Mouse (Mus musculus): ENCODE data around the gene Pipox. TPM values are rescaled to one million over a fixed set of nuclear protein-coding genes. Genes with fewer than 3 reads are reported as not detected.

The Pipox gene
- total and polyA plus RNA-seq, 2 experiments = 222 to 251 TPM

DNA sequence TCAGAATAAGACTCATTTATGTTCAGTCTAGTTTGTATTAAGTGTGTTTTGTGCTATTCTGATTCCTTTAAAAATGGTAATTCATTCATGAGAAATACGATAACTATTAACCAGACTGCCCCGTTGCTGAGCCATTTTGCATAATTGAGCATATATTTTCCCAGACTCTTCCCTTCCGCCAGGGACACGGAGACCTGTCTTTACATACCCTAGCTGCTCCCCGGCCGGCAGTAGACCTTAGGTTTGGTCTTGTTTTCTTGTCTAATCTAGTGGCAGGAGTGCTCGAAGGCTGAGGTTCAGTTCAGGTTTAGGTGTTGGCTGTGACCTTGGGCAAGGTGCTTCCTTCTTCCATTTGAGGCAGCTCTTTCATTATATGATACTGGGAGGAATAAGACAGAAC, 31.0 kb downstream of the Pipox start:
- Histone ChIP-seq H3K27me3 (ENCODE audit: control insufficient read depth, insufficient read depth, low read length) (no peaks in the 10 kb centered on the region), H3K4me1 (ENCODE audit: control insufficient read depth, insufficient read depth, low read length) (no peaks in the 10 kb centered on the region), H3K27ac (replicated peaks; ENCODE audit: insufficient read depth, low read depth, low read length) (no peak overlapping the region), H3K79me2 (ENCODE audit: control insufficient read depth, insufficient read depth, low read length) (no peaks in the 10 kb centered on the region), H3K9ac (ENCODE audit: low read depth, low read length) (no peak overlapping the region), H3K4me3 (ENCODE audit: insufficient read depth, low read depth, low read length) (no peak overlapping the region), H3K36me3 (ENCODE audit: control insufficient read depth, insufficient read depth, low read length) (peaks cover under 1% of the 10 kb centered on the region; the same call in 1 of the 2 replicates)
- WGBS = 89% methylated on average over 7 of the region's 7 CpGs
- no peak for DNase-seq (ENCODE audit: extremely low read depth, low read depth, low spot score)
- TF ChIP-seq POLR2A (IDR thresholded peaks at IDR 0.05; ENCODE audit: extremely low read depth, insufficient read depth, low read length) = no peak
- no peak for TF ChIP-seq CTCF (IDR thresholded peaks at IDR 0.05; ENCODE audit: low read depth, low read length)

DNA sequence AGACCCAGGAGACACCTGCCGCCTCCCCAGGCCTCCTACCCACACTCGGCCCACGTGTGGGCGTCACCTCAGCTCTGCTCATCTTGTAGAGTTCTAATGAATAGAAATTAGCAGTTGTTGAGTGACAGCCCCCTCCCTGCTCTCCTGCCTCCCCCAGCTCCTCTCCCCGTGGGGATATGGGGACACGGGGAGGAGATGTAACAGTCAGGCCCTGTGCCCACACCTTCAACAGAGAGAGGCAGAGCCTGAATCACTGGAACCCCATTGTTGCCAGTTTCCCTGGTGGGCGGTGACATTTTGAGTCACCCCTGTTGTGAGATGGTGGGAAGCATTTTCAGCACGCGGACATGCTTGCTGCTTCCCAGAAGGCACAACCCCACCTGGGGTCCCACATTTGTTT, 32.9 kb downstream of the Pipox start:
- Histone ChIP-seq H3K4me3 (ENCODE audit: insufficient read depth, low read depth, low read length) (no peak overlapping the region), H3K27ac (replicated peaks; ENCODE audit: insufficient read depth, low read depth, low read length) (no peak overlapping the region), H3K79me2 (ENCODE audit: control insufficient read depth, insufficient read depth, low read length) (no peaks in the 10 kb centered on the region), H3K36me3 (ENCODE audit: control insufficient read depth, insufficient read depth, low read length) (peaks cover 5% of the 10 kb centered on the region; the same call in 1 of the 2 replicates), H3K9ac (ENCODE audit: low read depth, low read length) (no peak overlapping the region), H3K27me3 (ENCODE audit: control insufficient read depth, insufficient read depth, low read length) (no peaks in the 10 kb centered on the region), H3K4me1 (ENCODE audit: control insufficient read depth, insufficient read depth, low read length) (no peaks in the 10 kb centered on the region)
- DNase-seq (ENCODE audit: extremely low read depth, low read depth, low spot score) = no peak
- TF ChIP-seq POLR2A (IDR thresholded peaks at IDR 0.05; ENCODE audit: extremely low read depth, insufficient read depth, low read length) (no peak), CTCF (IDR thresholded peaks at IDR 0.05; ENCODE audit: low read depth, low read length) (no peak)
- WGBS = 92% methylated on average over 9 of the region's 9 CpGs

DNA sequence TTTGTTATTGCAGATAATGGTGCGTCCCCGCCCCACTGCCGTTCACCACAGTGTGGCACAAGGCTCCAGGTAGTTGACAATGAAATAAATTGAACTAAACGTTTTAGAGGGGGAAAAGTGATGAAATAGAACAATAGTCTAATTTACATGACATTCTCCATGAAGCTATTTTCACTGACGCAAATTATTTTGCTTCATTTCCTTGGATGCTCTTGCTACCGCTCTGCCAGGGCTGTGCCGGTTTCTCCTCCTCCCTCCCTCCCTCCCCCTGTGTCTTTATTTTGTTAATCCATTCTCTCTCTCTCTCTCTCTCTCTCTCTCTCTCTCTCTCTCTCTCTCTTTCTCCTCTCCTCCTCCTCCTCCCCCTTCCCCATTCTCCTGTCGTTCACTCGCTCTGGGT, 35.3 kb downstream of the Pipox start:
- WGBS = 83% methylated on average over 9 of the region's 9 CpGs
- Histone ChIP-seq H3K27ac (replicated peaks; ENCODE audit: insufficient read depth, low read depth, low read length) (no peak overlapping the region), H3K27me3 (ENCODE audit: control insufficient read depth, insufficient read depth, low read length) (no peaks in the 10 kb centered on the region), H3K9ac (ENCODE audit: low read depth, low read length) (no peak overlapping the region), H3K4me3 (ENCODE audit: insufficient read depth, low read depth, low read length) (no peak overlapping the region), H3K79me2 (ENCODE audit: control insufficient read depth, insufficient read depth, low read length) (no peaks in the 10 kb centered on the region), H3K4me1 (ENCODE audit: control insufficient read depth, insufficient read depth, low read length) (no peaks in the 10 kb centered on the region), H3K36me3 (ENCODE audit: control insufficient read depth, insufficient read depth, low read length) (peaks cover 21% of the 10 kb centered on the region)
- DNase-seq (ENCODE audit: extremely low read depth, low read depth, low spot score) = no peak
- TF ChIP-seq POLR2A (IDR thresholded peaks at IDR 0.05; ENCODE audit: extremely low read depth, insufficient read depth, low read length) = no peak
- TF ChIP-seq CTCF (IDR thresholded peaks at IDR 0.05; ENCODE audit: low read depth, low read length) = no peak

DNA sequence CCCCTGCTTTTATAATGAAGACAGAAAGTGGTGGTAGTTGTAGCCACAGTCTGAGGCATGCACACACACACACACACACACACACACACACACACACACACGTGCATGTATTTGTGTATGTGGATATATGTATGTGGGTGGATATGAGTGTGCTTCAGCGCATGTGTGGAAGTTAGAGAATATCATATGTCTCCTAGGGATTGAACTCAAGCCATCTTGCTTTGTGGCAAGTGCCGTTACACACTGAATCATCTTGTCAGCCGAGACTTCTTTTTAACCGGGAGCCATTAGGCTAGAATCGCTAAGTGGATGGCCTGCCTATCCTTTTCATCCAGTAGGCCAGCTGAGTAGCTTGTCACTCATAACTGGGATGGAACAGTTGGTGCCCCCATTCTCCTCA, 36.8 kb downstream of the Pipox start:
- Histone ChIP-seq H3K79me2 (ENCODE audit: control insufficient read depth, insufficient read depth, low read length) (no peaks in the 10 kb centered on the region), H3K36me3 (ENCODE audit: control insufficient read depth, insufficient read depth, low read length) (peaks cover 29% of the 10 kb centered on the region), H3K4me3 (ENCODE audit: insufficient read depth, low read depth, low read length) (no peak overlapping the region), H3K27me3 (ENCODE audit: control insufficient read depth, insufficient read depth, low read length) (no peaks in the 10 kb centered on the region), H3K4me1 (ENCODE audit: control insufficient read depth, insufficient read depth, low read length) (no peaks in the 10 kb centered on the region), H3K9ac (ENCODE audit: low read depth, low read length) (no peak overlapping the region), H3K27ac (replicated peaks; ENCODE audit: insufficient read depth, low read depth, low read length) (no peak overlapping the region)
- no peak for DNase-seq (ENCODE audit: extremely low read depth, low read depth, low spot score)
- TF ChIP-seq POLR2A (IDR thresholded peaks at IDR 0.05; ENCODE audit: extremely low read depth, insufficient read depth, low read length) (no peak), CTCF (IDR thresholded peaks at IDR 0.05; ENCODE audit: low read depth, low read length) (no peak)
- WGBS = 100% methylated on average over 6 of the region's 6 CpGs

DNA sequence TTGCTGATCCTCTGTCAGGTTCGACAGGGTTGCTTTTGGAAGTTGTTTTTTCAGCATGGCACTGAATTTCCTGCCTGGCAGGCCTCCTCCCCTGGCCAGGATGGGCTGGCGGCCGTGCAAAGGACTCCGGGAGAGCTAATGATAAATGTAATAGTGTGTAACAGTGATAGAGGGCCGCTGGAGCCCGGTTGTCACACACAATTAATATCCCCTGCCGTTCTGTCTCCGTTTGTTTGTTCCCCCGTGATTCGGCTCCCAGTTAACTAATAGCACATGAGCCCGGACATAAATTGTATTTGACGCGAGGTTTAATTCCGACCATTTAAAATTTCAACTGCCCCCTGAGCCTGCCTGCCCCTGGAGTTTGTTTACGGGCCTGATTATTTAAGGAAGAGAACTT, 38.5 kb downstream of the Pipox start:
- Histone ChIP-seq H3K36me3 (ENCODE audit: control insufficient read depth, insufficient read depth, low read length) (peaks cover 34% of the 10 kb centered on the region), H3K79me2 (ENCODE audit: control insufficient read depth, insufficient read depth, low read length) (no peaks in the 10 kb centered on the region), H3K4me3 (ENCODE audit: insufficient read depth, low read depth, low read length) (no peak overlapping the region), H3K9ac (ENCODE audit: low read depth, low read length) (no peak overlapping the region), H3K27ac (replicated peaks; ENCODE audit: insufficient read depth, low read depth, low read length) (no peak overlapping the region), H3K27me3 (ENCODE audit: control insufficient read depth, insufficient read depth, low read length) (no peaks in the 10 kb centered on the region), H3K4me1 (ENCODE audit: control insufficient read depth, insufficient read depth, low read length) (no peaks in the 10 kb centered on the region)
- 83% methylated on average over 15 of the region's 15 CpGs for WGBS
- TF ChIP-seq POLR2A (IDR thresholded peaks at IDR 0.05; ENCODE audit: extremely low read depth, insufficient read depth, low read length) = no peak
- TF ChIP-seq CTCF (IDR thresholded peaks at IDR 0.05; ENCODE audit: low read depth, low read length) = no peak
- no peak for DNase-seq (ENCODE audit: extremely low read depth, low read depth, low spot score)

DNA sequence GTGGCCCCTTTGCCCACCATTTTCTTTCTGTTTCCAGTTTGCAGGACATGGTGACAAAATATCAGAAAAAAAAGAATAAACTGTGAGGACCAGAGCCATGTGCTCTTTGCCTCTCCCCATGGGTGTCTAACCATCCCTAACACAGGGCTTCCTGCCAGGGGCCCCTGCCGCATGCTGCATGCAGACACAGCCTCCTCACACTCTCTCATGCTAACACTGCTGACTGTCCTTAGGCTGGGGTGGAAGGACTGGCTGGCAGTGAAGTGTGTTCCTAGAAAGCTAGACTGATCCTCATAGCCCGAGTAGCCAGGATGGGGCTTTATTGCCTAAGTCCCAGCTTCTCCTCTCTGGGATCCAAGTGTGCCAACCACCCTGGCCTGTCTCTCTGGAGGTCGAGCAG, 39.3 kb downstream of the Pipox start:
- no peak overlapping the region for H3K27ac ChIP-seq (replicated peaks; ENCODE audit: insufficient read depth, low read depth, low read length)
- DNase-seq (ENCODE audit: extremely low read depth, low read depth, low spot score) = no peak
- TF ChIP-seq CTCF (IDR thresholded peaks at IDR 0.05; ENCODE audit: low read depth, low read length) (no peak), POLR2A (IDR thresholded peaks at IDR 0.05; ENCODE audit: extremely low read depth, insufficient read depth, low read length) (no peak)
- no peaks in the 10 kb centered on the region for H3K4me1 ChIP-seq (ENCODE audit: control insufficient read depth, insufficient read depth, low read length)
- no peak overlapping the region for H3K9ac ChIP-seq (ENCODE audit: low read depth, low read length)
- no peaks in the 10 kb centered on the region for H3K27me3 ChIP-seq (ENCODE audit: control insufficient read depth, insufficient read depth, low read length)
- H3K36me3 ChIP-seq (ENCODE audit: control insufficient read depth, insufficient read depth, low read length) = peaks cover 35% of the 10 kb centered on the region
- no peak overlapping the region for H3K4me3 ChIP-seq (ENCODE audit: insufficient read depth, low read depth, low read length)
- WGBS = 72% methylated on average over 3 of the region's 3 CpGs
- no peaks in the 10 kb centered on the region for H3K79me2 ChIP-seq (ENCODE audit: control insufficient read depth, insufficient read depth, low read length)

All from liver, adult 2 months (tissue).